In genomic region chr19:47432339-47432738, GRCm38 (mm10) we compare ENCODE assay signal across 8 mouse cellular contexts. TPM values are rescaled to one million over a fixed set of nuclear protein-coding genes. Genes with fewer than 3 reads are reported as not detected.
DNase-seq lines count a peak whose midpoint lies in the region; ATAC-seq lines count a peak whose summit lies in the region.

No protein-coding gene starts in this region.

- peak overlapping the region; percentile 64 for H3K4me2 ChIP-seq in liver, embryonic 12.5 days
- H3K4me2 ChIP-seq in midbrain, embryonic 11.5 days: no peak overlapping the region

- no peaks in the 10 kb centered on the region for H3K9me3 ChIP-seq in liver, embryonic 12.5 days (replicated peaks)
- H3K9me3 ChIP-seq in midbrain, embryonic 11.5 days (ENCODE audit: control insufficient read depth, low read length): no peaks in the 10 kb centered on the region

- H3K27ac ChIP-seq in brown adipose tissue, adult 24 weeks (replicated peaks; ENCODE audit: low read depth, low read length): peak overlapping the region; percentile 28
- H3K27ac ChIP-seq in liver, embryonic 12.5 days: peak overlapping the region; percentile 97
- H3K27ac ChIP-seq in midbrain, embryonic 11.5 days (ENCODE audit: low read depth, low read length): no peak overlapping the region

- peaks cover 30% of the 10 kb centered on the region for H3K4me1 ChIP-seq in brown adipose tissue, adult 24 weeks (ENCODE audit: control insufficient read depth, insufficient read depth, insufficient read length, low read length)
- peaks cover 72% of the 10 kb centered on the region for H3K4me1 ChIP-seq in liver, embryonic 12.5 days
- H3K4me1 ChIP-seq in midbrain, embryonic 11.5 days (ENCODE audit: control insufficient read depth, insufficient read depth, low read length): 0 out of 2 replicates have a peak, but pooled peaks cover 2% of the 10 kb centered on the region

- 41% methylated on average over 10 of the region's 10 CpGs for WGBS in liver, embryonic 12.5 days (ENCODE audit: insufficient replicate concordance)
- WGBS in midbrain, embryonic 11.5 days: 69% methylated on average over 10 of the region's 10 CpGs

- H3K9ac ChIP-seq in liver, embryonic 12.5 days: peak overlapping the region; percentile 69
- H3K9ac ChIP-seq in midbrain, embryonic 11.5 days (ENCODE audit: low read length): no peak overlapping the region

- peak; percentile 51 for DNase-seq in gastrocnemius, postnatal 14 days
- DNase-seq in gastrocnemius, postnatal 25 days: no peak
- peak; percentile 68 to 70 for DNase-seq in heart, postnatal 14 days
- DNase-seq in spleen, adult 18-20 months: peak; percentile 60 to 74
- no peak for DNase-seq in midbrain, embryonic 11.5 days (ENCODE audit: low spot score, missing footprints)

- no peaks in the 10 kb centered on the region; the same call in 1 of the 2 replicates for H3K27me3 ChIP-seq in liver, embryonic 12.5 days (replicated peaks)
- H3K27me3 ChIP-seq in midbrain, embryonic 11.5 days (ENCODE audit: control insufficient read depth, insufficient read depth, low read length): no peaks in the 10 kb centered on the region

- intact Hi-C loops in gastrocnemius, postnatal 14 days (cut with DNase I; ENCODE audit: low total_unique reads): no loop called here
- intact Hi-C loops in heart, postnatal 14 days (cut with DNase I): no loop called here

- H3K36me3 ChIP-seq in liver, embryonic 12.5 days: 0 out of 2 replicates have a peak, but pooled peaks cover 5% of the 10 kb centered on the region
- H3K36me3 ChIP-seq in midbrain, embryonic 11.5 days (ENCODE audit: control insufficient read depth, insufficient read depth, low read length): no peaks in the 10 kb centered on the region

- no peak; the same call in 1 of the 2 replicates for ATAC-seq in liver, embryonic 12.5 days
- ATAC-seq in cerebellum, adult (ENCODE audit: insufficient number of reproducible peaks, low FRiP score, low TSS enrichment): no peak
- ATAC-seq in midbrain, embryonic 11.5 days (ENCODE audit: low FRiP score): no peak

- no peak overlapping the region for H3K4me3 ChIP-seq in brown adipose tissue, adult 24 weeks (ENCODE audit: insufficient read depth, low read depth, low read length)
- H3K4me3 ChIP-seq in liver, embryonic 12.5 days: no peak overlapping the region
- H3K4me3 ChIP-seq in midbrain, embryonic 11.5 days (ENCODE audit: low read depth, low read length): no peak overlapping the region

RNA-seq across cellular contexts. Expression of gene Sh3pxd2a, which starts 31.9 kb away (rescaled TPM):
- total RNA-seq in gastrocnemius, postnatal 14 days (2021): 10 to 100 TPM; 50.6 to 58.9 TPM
- 10 to 100 TPM; 37.8 to 46.3 TPM for total RNA-seq in gastrocnemius, postnatal 25 days (2021)
- 86.1 and 119 TPM in 2 replicates for polyA plus RNA-seq in brown adipose tissue, adult 24 weeks (2012; ENCODE audit: insufficient read depth, insufficient read length, missing spikeins)
- total RNA-seq in heart, postnatal 14 days (2021): 10 to 100 TPM; 75.2 to 75.9 TPM
- polyA plus RNA-seq in liver, embryonic 12.5 days (2016; fragmentation: Nextera tagmentation; extraction: Ambion mirVana): 1.1 and 1.6 TPM in 2 replicates
- 4.0 and 4.1 TPM in 2 replicates for polyA plus RNA-seq in midbrain, embryonic 11.5 days (2014; fragmentation: Nextera tagmentation; extraction: Ambion mirVana)

Comparison
In these comparisons a context has a peak if more than half of its experiments do, and no peak if none do; other contexts are left out.
1. DNase-seq: peak in gastrocnemius, postnatal 14 days (single experiment), heart, postnatal 14 days (2 of 2) and spleen, adult 18-20 months (2 of 2); none in gastrocnemius, postnatal 25 days (single experiment) and midbrain, embryonic 11.5 days (single experiment).